Mouse (Mus musculus) embryonic facial prominence, embryonic 10.5 days (tissue): Measurements from ENCODE around the gene Hspb8. TPM values are rescaled to one million over a fixed set of nuclear protein-coding genes. Genes with fewer than 3 reads are reported as not detected.
"Not testable (repeated sequence)": the region's sequence is repeated elsewhere in the genome, so short reads cannot be mapped to it uniquely, and the experiment has no call there.

Experiments
- DNase-seq: peaks from one replicate; pipeline ENCODE4 v3.0.0-alpha.2; 2017; ENCODE audit warnings: low spot score
- H3K27ac ChIP-seq: fragments of 300-500 bp; sonication (generic); replicated peaks from 2 replicates; pipeline ENCODE4 v1.5.1; 2016; ENCODE audit warnings: mild to moderate bottlenecking
- H3K27me3 ChIP-seq: fragments of 300-500 bp; sonication (generic); replicated peaks from 2 replicates; pipeline ENCODE4 v1.6.1; 2016; ENCODE audit warnings: low read depth, mild to moderate bottlenecking; ENCODE audit not compliant: poor library complexity, severe bottlenecking
- H3K36me3 ChIP-seq: fragments of 300-500 bp; sonication (generic); replicated peaks from 2 replicates; pipeline ENCODE4 v1.6.1; 2016; ENCODE audit warnings: mild to moderate bottlenecking, moderate library complexity
- H3K4me1 ChIP-seq: fragments of 300-500 bp; sonication (generic); 2 replicates; pipeline ENCODE4 v1.6.1; 2016
- H3K4me3 ChIP-seq: fragments of 300-500 bp; sonication (generic); 2 replicates; pipeline ENCODE4 v1.5.1; 2016; ENCODE audit warnings: mild to moderate bottlenecking, moderate library complexity
- H3K9me3 ChIP-seq: fragments of 300-500 bp; sonication (generic); 2 replicates; pipeline ENCODE4 v1.6.1; 2016; ENCODE audit warnings: mild to moderate bottlenecking
- WGBS: fragments of 180-500 bp; shearing (Covaris S2); methylation state at CpG from one replicate; pipeline ENCODE4 v1.1.7; 2016; 5-methylcytosine and 5-hydroxymethylcytosine counted together
- polyA plus RNA-seq: library from polyadenylated mRNA; unstranded; fragments of >200 nt; fragmentation: Nextera tagmentation; extraction: Ambion mirVana; gene quantifications from 2 replicates; pipeline ENCODE4 v1.2.1, GENCODE M21; 2016

The Hspb8 gene
- polyA plus RNA-seq, 1 experiment from 2014 or later: 6.8 TPM

- DNase-seq: no peak
- H3K27me3 ChIP-seq: 0 out of 2 replicates have a peak, but pooled peaks cover 3% of the 10 kb centered on the region
- no peak overlapping the region for H3K4me3 ChIP-seq
- no peak overlapping the region for H3K27ac ChIP-seq
- no peaks in the 10 kb centered on the region for H3K36me3 ChIP-seq
- H3K4me1 ChIP-seq: peaks cover 12% of the 10 kb centered on the region; the same call in 1 of the 2 replicates
- no peaks in the 10 kb centered on the region for H3K9me3 ChIP-seq
- 80% methylated on average over 2 of the region's 2 CpGs for WGBS
Observed at GRCm38 (mm10) chr5:116404063-116404462, 18.6 kb downstream of the Hspb8 start.

- Histone ChIP-seq H3K4me3 (no peak overlapping the region), H3K27ac (no peak overlapping the region), H3K36me3 (no peaks in the 10 kb centered on the region), H3K27me3 (no peaks in the 10 kb centered on the region), H3K4me1 (peaks cover 5% of the 10 kb centered on the region; the same call in 1 of the 2 replicates), H3K9me3 (no peaks in the 10 kb centered on the region)
- no peak for DNase-seq
- WGBS: 84% methylated on average over 3 of the region's 3 CpGs
Observed at GRCm38 (mm10) chr5:116400801-116401200, 21.9 kb downstream of the Hspb8 start.

- no peaks in the 10 kb centered on the region for H3K27me3 ChIP-seq
Observed at GRCm38 (mm10) chr5:116400042-116400730, 22.5 kb downstream of the Hspb8 start.

DNA sequence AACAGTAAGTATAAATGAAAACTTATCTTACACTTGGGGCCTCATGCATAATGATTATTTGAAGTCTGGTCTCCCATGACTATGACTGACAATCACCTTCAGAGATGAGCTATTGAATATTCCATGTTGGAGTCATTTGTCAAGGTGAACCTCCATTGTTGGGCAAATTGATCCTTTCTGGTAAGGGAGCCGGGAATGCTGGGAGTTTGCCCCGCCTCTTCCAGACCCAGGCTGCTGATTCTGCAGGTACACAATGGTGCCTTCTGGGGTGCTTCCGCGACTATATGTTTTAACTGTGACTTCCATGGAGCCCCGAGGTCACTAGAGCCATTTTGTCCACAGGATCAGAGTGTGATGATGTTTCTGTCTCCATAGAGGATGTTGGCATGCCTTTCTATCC lies 26.6 kb downstream of the Hspb8 start:
- WGBS: 83% methylated on average over 5 of the region's 5 CpGs
- Histone ChIP-seq H3K27ac (no peak overlapping the region), H3K4me3 (no peak overlapping the region), H3K27me3 (no peaks in the 10 kb centered on the region), H3K9me3 (no peaks in the 10 kb centered on the region), H3K36me3 (no peaks in the 10 kb centered on the region), H3K4me1 (peaks cover 5% of the 10 kb centered on the region; the same call in 1 of the 2 replicates)
- no peak for DNase-seq

More at GRCm38 (mm10) chr5:116400042-116400730, 22.5 kb downstream of the Hspb8 start:
- Histone ChIP-seq H3K36me3 (no peaks in the 10 kb centered on the region), H3K27ac (no peak overlapping the region), H3K4me1 (peaks cover 5% of the 10 kb centered on the region; the same call in 1 of the 2 replicates), H3K4me3 (no peak overlapping the region), H3K9me3 (no peaks in the 10 kb centered on the region)
- no peak for DNase-seq
- 77% methylated on average over 8 of the region's 8 CpGs for WGBS

GRCm38 (mm10) chr5:116392603-116393002 lies 30.1 kb downstream of the Hspb8 start:
- 85% methylated on average over 9 of the region's 9 CpGs for WGBS
- no peak overlapping the region for H3K27ac ChIP-seq

GRCm38 (mm10) chr5:116389856-116390542 lies 32.7 kb downstream of the Hspb8 start:
- H3K4me1 ChIP-seq: peaks cover 5% of the 10 kb centered on the region; the same call in 1 of the 2 replicates
- no peak overlapping the region for H3K4me3 ChIP-seq
- no peaks in the 10 kb centered on the region for H3K9me3 ChIP-seq
- no peak overlapping the region for H3K27ac ChIP-seq
- H3K36me3 ChIP-seq: no peaks in the 10 kb centered on the region
- WGBS: 79% methylated on average over 15 of the region's 15 CpGs
- DNase-seq: no peak
- no peaks in the 10 kb centered on the region for H3K27me3 ChIP-seq

More at GRCm38 (mm10) chr5:116392603-116393002, 30.1 kb downstream of the Hspb8 start:
- Histone ChIP-seq H3K36me3 (no peaks in the 10 kb centered on the region), H3K4me1 (no peaks in the 10 kb centered on the region; the same call in 1 of the 2 replicates), H3K4me3 (no peak overlapping the region), H3K9me3 (no peaks in the 10 kb centered on the region), H3K27me3 (no peaks in the 10 kb centered on the region)
- DNase-seq: no peak

GRCm38 (mm10) chr5:116389321-116389720 lies 33.3 kb downstream of the Hspb8 start:
- no peak for DNase-seq
- Histone ChIP-seq H3K27ac (no peak overlapping the region), H3K4me3 (no peak overlapping the region), H3K9me3 (no peaks in the 10 kb centered on the region), H3K36me3 (no peaks in the 10 kb centered on the region), H3K4me1 (peaks cover 5% of the 10 kb centered on the region; the same call in 1 of the 2 replicates), H3K27me3 (no peaks in the 10 kb centered on the region)
- WGBS: 84% methylated on average over 4 of the region's 4 CpGs

- Histone ChIP-seq H3K4me3 (no peak overlapping the region), H3K4me1 (peaks cover 5% of the 10 kb centered on the region; the same call in 1 of the 2 replicates), H3K36me3 (no peaks in the 10 kb centered on the region), H3K27ac (no peak overlapping the region), H3K9me3 (no peaks in the 10 kb centered on the region), H3K27me3 (no peaks in the 10 kb centered on the region)
- no peak for DNase-seq
- WGBS: 76% methylated on average over 9 of the region's 9 CpGs
Observed at GRCm38 (mm10) chr5:116387302-116387935, 35.2 kb downstream of the Hspb8 start.

DNA sequence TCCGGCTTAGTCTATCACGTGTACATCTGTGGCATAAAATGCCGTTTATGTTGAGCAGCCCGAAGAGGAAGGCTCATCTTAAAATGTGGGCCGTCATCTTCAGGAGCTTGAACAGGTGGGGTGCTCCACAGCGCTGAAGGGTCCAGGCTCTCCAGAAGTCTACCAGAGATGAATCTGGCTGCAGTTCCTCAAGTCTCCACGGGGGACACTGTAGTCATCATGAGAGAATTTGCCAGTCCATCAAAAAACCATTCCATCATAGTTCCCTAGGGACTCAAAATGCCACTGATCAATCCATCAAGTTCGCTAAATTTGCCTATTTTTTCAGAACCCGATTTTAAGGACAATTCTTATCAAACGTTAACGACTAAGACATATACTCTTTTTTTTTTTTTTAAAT lies 36.6 kb downstream of the Hspb8 start:
- peak; percentile 54 for DNase-seq
- H3K27ac ChIP-seq: no peak overlapping the region
- peaks cover 8% of the 10 kb centered on the region; the same call in 1 of the 2 replicates for H3K4me1 ChIP-seq
- no peak overlapping the region for H3K4me3 ChIP-seq
- H3K9me3 ChIP-seq: no peaks in the 10 kb centered on the region
- H3K36me3 ChIP-seq: no peaks in the 10 kb centered on the region
- H3K27me3 ChIP-seq: no peaks in the 10 kb centered on the region
- WGBS: 44% methylated on average over 11 of the region's 11 CpGs

GRCm38 (mm10) chr5:116382646-116383045 lies 40.0 kb downstream of the Hspb8 start:
- 92% methylated on average over 7 of the region's 7 CpGs for WGBS
- not testable (repeated sequence) for H3K27me3 ChIP-seq, H3K36me3 ChIP-seq, DNase-seq, H3K9me3 ChIP-seq, H3K27ac ChIP-seq, H3K4me3 ChIP-seq
- peaks cover 13% of the 10 kb centered on the region for H3K4me1 ChIP-seq

- WGBS: 92% methylated on average over 6 of the region's 6 CpGs
- H3K27ac ChIP-seq: no peak overlapping the region
- H3K4me3 ChIP-seq: no peak overlapping the region
- H3K9me3 ChIP-seq: no peaks in the 10 kb centered on the region
- no peaks in the 10 kb centered on the region for H3K36me3 ChIP-seq
- DNase-seq: no peak
- H3K4me1 ChIP-seq: peaks cover 8% of the 10 kb centered on the region; the same call in 1 of the 2 replicates
- H3K27me3 ChIP-seq: no peaks in the 10 kb centered on the region
Observed at GRCm38 (mm10) chr5:116381726-116382125, 40.9 kb downstream of the Hspb8 start.

DNA sequence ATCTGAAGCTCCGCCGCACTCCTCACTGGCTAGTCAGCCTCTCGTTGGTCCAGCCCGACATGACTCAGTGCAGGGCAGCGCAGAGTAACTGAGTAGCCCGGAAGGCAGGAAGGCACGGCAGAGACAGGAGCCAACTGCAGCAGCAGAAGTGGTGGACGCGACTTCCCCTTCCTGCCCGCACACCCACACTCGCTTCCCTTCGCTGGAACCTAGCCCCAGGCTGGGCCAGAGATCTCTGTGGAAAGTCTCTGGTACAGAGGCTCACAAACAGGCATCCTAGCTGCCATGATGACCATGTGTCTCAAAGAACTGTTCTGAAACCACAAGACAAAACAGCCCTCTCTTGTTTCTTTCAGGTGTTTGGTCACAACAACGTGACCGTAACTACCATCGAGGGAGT lies 41.4 kb downstream of the Hspb8 start:
- Histone ChIP-seq H3K4me1 (peaks cover 8% of the 10 kb centered on the region; the same call in 1 of the 2 replicates), H3K27ac (no peak overlapping the region), H3K9me3 (no peaks in the 10 kb centered on the region), H3K27me3 (no peaks in the 10 kb centered on the region), H3K36me3 (no peaks in the 10 kb centered on the region), H3K4me3 (no peak overlapping the region)
- 82% methylated on average over 15 of the region's 15 CpGs for WGBS
- no peak for DNase-seq
